Mouse (Mus musculus): Measurements from ENCODE around the gene Pacrg. TPM values are rescaled to one million over a fixed set of nuclear protein-coding genes. Genes with fewer than 3 reads are reported as not detected.
A peak's percentile ranks its signal among the peaks of the same experiment; 100 is the strongest.

The Pacrg gene
- total RNA-seq, 2 experiments from 2014 or later, result 2.1 to 2.7 TPM

DNA sequence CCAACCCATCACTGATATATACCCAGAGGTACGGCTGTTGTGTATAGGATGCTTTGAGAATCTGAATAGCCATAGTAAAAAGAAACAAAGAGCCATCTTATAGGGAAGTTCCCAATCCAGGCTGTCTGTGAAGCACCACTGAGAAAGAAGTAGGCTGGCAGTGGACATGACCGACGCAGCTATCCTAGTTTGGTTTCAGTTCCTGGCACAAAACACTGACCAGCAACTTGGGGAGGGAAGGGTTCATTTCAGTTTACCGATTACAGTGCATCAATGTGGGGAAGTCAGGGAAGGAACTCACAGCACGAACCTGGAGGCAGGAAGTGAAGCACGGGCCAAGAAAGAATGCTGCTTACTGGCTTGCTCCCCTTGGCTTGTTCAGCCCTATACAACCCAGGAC is 456.7 kb downstream of the Pacrg start:
- DNase-seq (ENCODE audit: low spot score in 2 of 2), result no peak

DNA sequence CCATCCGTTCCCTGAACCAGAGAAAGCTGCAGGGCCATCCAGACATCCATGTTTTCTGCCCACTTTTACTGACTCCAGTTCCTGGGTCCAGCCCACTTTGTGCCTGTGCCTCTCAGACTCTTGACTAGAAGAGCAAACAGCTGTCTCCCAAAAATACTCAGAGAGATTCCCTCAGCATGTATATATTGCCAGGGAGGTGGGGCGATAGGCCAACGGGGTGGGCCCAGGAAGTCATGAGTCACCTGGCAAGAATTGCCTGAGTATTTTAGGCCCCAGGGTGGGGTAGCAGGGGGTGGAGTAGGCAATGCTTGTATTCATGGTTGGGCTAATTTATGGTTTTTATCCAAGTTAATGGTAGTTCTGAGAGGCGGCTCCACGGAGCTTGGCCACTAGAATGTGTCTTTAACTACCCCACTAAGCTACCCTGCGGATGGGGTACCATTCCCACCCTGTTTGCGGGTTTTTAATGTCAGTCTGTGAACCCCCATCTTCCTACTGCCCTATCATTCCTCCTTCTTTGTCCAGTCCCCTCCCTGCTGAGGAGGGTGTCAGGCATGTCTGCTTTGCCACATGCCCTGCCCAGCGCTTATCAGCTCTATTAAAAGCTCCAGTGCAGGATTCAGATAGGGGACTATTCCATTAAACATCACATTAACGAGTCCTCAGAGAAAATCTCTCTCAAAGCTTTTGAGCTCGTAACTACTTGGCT is 461.5 kb downstream of the Pacrg start:
- no peak for DNase-seq (ENCODE audit: low spot score in 2 of 2)

DNA sequence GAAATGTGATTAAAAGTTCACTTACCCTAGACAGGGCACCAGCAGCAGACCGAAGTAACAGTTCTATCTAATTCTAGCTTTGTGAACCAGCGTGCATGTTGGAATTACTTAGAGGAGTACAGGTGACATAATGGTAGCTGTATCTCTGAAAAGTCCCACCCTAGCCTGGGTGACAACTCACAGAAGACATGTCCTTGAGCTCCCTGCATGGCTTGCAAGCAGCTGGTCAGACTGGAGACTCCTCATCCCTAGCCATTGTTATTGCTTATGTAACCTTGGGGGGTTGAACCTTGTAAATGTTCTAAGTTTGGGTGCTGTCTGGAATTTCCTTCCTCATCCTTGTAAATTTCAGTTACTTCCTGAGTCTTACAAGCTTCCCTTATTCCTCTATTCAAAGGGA is 462.5 kb downstream of the Pacrg start:
- no peak for DNase-seq (ENCODE audit: low spot score in 2 of 2)

DNA sequence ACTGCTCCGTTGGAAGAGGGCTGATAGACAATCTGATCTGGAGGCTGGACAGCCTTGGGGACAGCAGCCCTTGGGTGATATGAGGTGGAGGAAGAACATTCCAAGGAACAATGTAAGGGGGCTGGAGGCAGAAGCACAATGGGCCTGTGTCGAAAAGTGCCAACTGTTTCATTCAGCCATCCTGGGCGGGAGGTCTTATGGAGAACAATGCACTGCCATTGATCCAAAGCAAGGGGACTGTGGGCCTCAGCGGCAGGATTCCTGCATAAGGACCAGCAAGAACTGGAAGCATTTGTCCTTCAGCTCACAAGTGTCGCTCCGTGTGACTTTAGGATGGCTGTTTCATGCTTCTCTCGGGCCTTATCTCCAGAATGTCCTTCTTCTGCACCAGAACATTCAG is 465.8 kb downstream of the Pacrg start:
- no peak for DNase-seq (ENCODE audit: low spot score in 2 of 2)

DNA sequence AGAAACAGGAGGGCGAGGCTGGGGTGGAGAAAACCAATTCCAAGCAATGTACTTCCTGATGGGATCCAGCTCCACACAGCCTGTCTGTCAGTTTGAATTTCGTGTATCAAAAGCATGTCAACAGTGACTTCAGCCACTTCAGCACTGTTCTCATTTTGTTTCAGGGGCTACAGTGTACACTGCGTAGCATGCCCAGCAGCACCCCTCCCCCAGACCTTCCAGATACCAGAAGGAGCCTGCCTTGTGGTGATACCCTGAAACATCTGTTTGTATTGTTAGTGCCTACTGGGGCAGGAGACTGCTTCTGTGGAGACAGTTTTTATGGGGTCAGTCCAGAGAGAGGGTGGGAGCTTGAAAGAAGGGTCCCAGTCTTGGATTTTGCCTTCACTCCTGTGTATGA is 466.4 kb downstream of the Pacrg start:
- no peak for DNase-seq (ENCODE audit: low spot score in 2 of 2)

DNA sequence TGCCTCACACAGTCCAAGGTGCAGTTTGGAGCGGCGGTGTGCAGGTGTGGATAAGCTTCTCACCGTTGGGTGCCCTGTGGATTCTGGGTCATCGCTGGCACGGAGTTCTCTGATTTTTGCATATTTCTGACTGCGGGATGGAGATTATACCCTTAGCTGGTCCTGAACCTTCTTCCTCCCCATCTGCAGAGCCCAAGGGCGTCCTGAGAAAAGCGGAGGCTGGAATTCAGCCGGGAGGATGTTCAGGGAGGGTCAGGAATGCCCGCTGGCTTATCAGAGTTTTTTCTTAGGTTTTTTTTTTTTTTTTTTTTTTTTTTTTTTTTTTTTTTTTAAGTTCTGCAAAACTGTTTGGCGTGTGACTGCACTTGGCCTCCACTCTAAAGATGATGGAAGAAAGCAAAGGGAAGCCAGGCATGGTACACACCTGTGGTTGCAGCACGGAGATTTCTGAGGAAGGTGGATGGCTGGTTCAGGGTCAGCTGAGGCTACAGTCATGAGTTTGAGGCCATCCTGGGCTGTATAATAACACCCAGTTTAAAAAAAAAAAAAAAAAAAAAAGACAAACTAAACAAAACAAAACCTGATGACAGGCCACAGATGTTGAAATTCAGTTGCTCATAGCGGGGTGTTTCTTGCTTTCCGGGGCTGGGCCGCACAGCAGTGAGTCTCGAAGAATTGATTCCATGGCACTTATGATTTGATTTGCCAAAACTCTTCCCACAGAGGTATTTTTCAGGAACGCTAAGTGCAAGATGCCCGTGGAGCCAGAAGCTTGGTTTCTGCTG is 467.9 kb downstream of the Pacrg start:
- DNase-seq (ENCODE audit: low spot score in 2 of 2), result no peak

DNA sequence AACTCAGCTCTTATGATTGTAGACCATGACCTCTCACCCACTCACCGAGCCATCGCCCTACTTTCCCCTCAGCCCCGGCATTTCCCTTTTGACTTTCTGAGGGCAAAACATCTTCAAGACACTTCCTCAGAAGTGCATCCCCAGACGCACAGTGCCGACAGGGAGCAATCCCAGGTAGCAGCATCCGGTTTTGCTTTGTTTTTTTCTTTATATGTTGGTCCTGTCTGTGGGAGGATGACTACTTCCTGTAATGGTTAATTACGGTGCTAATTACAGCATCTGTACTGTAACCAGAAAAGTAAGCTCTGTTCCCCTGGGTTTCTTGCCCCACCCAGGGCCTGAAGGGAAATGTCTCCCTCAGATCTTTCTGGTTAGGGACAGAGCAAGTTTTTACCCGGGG is 468.6 kb downstream of the Pacrg start:
- no peak for DNase-seq (ENCODE audit: low spot score in 2 of 2)

DNA sequence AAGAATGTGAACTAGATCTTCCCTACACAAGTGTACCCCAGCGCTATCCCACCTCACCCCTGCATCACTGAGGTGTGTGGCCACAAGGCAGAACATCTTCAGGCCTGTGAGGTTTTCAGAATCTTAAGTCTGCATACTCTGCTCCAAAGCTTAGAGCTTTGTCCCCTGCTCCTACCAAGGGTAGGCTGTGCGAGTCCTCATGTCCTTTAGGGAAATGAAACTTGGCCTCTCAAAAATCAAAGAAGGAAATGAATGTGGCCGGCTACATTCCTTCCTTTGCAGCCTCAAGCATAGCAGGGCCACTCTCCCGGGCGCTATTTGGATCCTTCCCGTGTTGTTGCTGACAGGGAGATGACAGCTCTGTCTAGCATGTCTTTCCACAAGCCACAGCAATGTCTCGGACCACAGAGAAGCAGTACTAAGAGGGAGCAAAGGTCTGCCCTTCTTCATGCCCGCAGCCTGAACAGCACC is 469.4 kb downstream of the Pacrg start:
- DNase-seq (ENCODE audit: low spot score in 2 of 2), result no peak

DNA sequence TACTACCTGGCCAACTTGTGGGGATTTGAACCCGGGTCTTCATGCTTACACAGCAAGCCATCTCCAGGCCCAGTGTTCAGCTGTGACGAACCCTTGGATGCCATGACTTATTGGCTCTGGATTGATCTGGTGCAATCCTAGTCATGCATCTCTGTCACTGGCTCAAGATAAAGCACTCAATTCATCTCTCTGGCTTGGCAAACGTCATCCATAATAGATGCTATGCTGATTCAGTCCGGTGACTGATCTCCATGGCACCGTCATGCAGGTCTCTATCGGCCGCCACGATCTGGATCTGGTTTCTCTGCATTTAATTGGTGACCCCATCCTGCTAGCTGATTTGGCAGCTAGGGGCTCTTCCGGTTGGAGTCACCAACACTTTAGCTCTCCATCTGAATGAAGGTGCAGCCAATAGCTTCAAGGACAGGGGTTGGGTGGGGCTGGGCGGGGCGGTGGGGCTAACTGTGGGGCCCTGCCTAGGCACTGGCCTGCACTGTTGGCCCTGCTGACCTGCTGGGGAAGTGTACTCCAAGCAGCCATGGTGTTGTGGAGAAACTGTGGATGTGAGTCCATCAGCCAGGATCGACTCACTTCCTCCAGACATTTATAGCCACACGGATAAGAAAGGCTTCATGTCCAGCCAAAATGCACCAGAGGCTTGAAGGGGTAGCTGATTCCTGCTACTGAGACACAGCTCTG is 470.0 kb downstream of the Pacrg start:
- no peak for DNase-seq (ENCODE audit: low spot score in 2 of 2)

DNA sequence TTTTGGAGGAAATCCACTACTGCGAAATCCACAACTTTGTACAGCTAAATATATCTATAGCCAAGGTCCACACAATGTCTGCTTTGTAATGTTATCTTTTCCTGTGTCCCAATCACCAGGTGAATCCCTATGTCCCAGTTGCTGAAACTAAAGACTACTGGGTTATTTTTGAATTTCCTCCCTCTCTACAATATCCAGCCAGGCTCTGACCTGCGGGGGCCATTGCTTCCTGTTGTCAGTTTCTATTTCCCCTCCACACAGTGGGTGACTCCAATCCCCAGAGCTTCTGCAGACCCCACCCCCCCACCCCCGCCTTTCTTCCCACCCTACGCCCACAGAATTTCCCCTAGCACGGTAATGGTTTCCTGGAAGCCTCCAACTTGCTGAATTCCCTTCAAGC is 473.1 kb downstream of the Pacrg start:
- DNase-seq (ENCODE audit: low spot score in 2 of 2), result no peak

DNA sequence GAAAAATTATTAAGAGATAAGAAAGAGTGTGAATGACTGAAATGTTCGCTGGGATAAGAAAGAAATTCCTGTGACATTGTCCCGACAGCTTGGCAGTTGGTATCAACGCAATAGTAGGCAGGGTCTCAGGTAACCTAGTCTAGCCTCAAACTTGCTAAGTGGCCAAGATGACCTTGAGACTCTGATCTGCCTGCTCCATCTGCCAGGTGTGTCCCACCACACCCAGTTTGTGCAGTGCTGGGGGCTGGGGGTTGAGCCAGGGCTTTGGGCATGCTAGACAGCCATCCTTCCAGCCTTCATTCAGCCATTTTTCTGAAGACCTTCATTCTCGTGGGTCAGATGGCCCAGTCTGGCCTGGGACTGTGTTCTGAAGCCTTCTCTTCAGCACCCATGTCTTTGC is 473.5 kb downstream of the Pacrg start:
- DNase-seq (ENCODE audit: low spot score in 2 of 2), result no peak

DNA sequence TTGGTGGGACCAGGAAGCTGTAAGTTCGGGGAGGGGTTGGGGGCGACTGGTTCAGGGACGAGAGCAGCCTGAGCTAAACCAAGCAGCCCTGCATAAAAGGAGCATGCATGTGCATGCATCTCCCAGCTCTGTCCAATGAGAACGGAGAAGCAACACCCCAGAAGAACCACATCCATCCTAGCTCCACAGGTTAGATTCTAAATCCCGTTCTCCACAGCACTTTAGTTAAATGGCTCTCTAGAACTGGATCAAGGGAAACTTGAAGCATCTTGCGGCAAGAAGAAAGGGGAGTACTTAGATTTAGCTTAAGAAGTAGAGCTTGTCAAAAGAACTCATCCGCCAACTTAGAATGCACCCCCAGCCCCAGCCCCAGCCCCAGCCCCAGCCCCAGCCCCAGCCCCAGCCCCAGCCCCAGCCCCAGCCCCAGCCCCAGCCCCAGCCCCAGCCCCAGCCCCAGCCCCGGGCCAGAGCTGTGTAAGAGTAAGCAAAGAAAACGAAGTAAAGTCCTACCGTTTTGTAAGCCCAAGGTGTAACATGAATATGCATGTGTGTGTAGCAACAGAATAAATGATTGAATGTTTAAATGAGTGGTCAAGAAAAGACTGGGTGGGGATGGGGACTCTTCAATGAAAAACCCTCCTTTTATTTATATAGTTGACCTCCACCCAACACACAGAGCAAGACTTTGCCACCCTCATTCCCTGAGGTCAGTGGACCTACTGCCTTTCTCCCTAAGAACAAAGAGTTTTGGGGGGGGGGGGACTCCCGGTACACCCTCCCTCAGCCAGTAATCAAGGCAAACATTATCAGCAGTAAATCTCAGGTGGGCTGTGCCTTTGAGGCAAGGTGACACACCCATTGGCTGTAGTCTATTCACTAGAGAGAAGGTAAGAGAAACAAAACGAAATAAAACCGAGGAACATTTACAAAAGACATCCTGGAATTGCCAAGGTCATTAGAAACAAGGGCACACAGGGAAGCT is 474.3 kb downstream of the Pacrg start:
- no peak for DNase-seq (ENCODE audit: low spot score in 2 of 2)

DNA sequence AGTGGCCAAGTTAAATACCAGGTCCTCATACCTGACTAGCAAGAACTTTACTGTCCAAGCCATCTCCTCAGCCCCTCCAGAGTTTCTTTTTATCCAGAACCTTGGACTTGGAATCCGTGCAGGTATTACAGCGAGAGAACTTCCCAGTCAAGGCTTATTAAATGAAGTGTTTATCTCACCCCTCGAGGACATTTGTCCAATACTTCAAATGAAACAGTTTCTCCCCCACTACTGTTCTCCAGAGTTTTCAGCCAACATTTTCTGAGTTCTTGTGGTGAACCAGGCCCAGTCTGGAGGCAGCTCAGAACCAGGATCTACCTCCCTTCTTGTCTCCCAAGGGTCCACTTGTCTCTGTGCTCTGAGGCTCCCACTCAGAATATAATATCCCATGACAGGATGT is 477.0 kb downstream of the Pacrg start:
- no peak for DNase-seq (ENCODE audit: low spot score in 2 of 2)

DNA sequence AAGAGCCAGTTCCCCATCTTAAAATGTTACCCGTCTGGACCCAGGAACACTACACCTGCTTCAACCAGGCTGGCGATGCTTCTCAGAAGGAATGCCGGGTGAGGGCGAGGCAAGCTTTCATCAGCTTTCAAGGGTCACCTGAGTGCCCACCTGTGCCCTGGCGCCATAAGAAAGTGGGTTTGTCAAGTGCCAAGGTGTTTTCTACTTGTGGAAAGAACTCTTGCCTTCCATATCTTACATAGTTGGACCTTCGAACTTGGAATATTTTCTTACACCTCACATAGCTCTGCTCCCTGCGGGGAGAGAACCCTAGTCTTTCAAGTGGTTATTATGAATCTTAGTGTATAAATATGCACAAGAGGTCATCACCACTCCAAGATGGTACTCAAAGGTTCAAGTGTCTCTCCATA is 478.2 kb downstream of the Pacrg start:
- no peak for DNase-seq (ENCODE audit: low spot score in 2 of 2)

DNA sequence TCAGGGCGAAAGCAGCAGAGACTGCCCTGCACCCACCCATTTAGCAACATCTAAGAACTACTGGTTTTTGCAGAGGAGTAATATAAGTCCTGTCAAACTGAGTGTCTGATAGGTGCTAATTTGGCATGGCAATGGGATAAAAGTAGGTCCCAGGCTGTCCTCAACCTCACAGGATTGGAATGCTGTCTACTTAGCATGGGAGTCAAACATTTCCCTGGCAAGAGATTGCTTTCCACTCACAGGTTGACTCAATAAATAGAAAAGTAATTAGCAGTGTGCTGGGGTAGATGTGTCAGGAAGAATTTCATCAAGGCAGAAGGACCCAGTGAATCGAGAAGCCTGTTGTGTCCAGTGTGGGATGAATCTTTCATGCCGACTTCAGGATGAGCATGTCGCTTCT is 479.4 kb downstream of the Pacrg start:
- no peak for DNase-seq (ENCODE audit: low spot score in 2 of 2)

DNA sequence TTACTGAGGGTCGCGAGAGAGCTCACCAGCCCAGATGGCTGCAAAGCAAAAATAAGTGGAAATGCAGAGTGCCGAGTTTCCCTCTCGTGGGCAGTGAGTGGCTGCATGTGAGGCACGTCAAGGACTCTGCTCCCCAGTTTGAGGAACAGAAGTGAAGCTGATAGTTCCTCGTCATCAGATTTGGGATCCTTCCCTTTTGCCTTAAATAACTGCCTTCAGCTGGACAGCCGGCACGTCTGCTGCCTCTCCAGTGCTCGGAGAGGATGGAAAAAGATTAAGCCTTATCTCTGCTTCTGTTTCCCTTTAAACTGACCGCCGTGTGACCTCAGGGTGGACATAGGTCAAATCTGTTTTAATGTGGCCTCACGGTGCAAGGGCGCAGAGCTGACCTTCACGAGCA is 480.6 kb downstream of the Pacrg start:
- peak in 1 of 2 experiments; percentile 37 for DNase-seq (ENCODE audit: low spot score in 2 of 2)

DNA sequence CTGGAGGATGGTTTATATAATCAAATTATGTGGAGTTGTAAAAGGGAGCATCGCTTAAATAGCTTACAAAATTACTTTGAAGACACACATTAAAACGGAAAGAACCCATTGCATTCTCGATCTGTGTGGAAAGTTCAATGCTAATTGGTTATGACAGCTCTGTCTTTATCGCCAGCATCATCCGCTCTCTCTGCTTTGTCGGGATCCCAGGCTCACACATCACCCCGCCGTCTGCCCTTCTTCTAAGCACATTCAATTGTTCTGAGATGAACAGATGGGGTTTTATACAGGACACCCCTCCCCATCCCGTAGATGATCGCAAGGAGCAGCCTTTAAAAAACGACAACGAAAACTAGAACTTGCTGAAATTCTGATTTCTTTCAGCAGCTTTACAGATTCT is 482.8 kb downstream of the Pacrg start:
- DNase-seq (ENCODE audit: low spot score in 2 of 2), result no peak

DNA sequence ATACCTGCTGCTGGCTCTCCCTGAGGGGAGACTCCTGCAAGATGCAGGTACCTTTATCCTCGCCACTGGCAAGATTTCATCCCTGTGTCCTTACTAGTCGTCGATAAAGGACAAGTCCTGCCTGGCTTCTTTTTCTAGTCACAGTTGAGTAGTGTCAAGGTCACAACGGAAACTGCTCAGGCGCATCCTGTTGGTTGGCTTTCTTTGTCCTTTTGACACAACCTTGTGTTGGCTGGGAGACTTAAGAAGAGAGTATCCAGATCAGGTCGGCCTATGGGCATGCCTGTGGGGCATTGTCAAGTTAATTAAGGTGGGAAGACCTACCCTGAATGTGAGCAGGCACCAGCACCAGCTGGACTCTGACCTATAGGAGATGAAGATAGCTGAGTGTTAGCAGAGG is 483.8 kb downstream of the Pacrg start:
- DNase-seq (ENCODE audit: low spot score in 2 of 2), result no peak

DNA sequence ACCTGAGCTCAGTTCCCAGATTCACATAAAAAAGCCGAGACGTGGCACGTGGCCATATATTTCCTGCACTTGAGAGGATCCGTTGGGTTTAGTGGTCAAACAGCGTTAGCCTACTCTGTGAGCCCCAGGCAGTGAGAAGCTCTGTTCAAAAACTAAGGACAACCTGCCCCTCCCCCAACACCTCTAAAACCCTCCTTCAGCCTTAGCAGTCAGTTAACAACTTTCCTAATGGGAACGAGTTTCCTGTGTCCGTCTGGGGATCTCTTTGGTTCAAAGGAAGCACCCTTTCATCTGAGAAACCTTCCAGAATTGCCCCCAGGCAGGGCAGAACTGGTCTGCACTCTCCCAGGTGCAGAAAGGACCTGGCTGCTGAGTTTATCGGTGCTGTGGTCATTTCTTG is 484.4 kb downstream of the Pacrg start:
- no peak for DNase-seq (ENCODE audit: low spot score in 2 of 2)
